Mouse (Mus musculus) lung, embryonic 15.5 days (tissue): ENCODE measurements around the gene Elovl3. TPM values are rescaled to one million over a fixed set of nuclear protein-coding genes. Genes with fewer than 3 reads are reported as not detected.

Source experiments
- ATAC-seq: fragments of 200-750 bp; cut with Nextera tagmentation; 2 replicates; pipeline ENCODE4 v1.8.0; 2017; ENCODE audit warnings: moderate number of reproducible peaks, borderline replicate concordance; ENCODE audit not compliant: low FRiP score, low TSS enrichment; ENCODE audit errors: extremely low read depth
- H3K27ac ChIP-seq: fragments of 300-500 bp; sonication (generic); 2 replicates; pipeline ENCODE4 v1.5.1; 2015; ENCODE audit warnings: moderate library complexity, mild to moderate bottlenecking, inconsistent platforms
- H3K27me3 ChIP-seq: fragments of 300-500 bp; sonication (generic); 2 replicates; pipeline ENCODE4 v1.6.1; 2015; ENCODE audit warnings: inconsistent platforms
- H3K36me3 ChIP-seq: fragments of 300-500 bp; sonication (generic); 2 replicates; pipeline ENCODE4 v1.6.1; 2015; ENCODE audit warnings: inconsistent platforms
- H3K4me1 ChIP-seq: fragments of 300-500 bp; sonication (generic); 2 replicates; pipeline ENCODE4 v1.6.1; 2015; ENCODE audit warnings: inconsistent platforms
- H3K4me2 ChIP-seq: fragments of 300-500 bp; sonication (generic); 2 replicates; pipeline ENCODE4 v1.6.1; 2015; ENCODE audit warnings: inconsistent platforms, mild to moderate bottlenecking, moderate library complexity
- H3K4me3 ChIP-seq: fragments of 300-500 bp; sonication (generic); 2 replicates; pipeline ENCODE4 v1.5.1; 2015; ENCODE audit warnings: mild to moderate bottlenecking, inconsistent platforms
- H3K9ac ChIP-seq: fragments of 300-500 bp; sonication (generic); 2 replicates; pipeline ENCODE4 v1.6.1; 2015; ENCODE audit warnings: inconsistent platforms
- H3K9me3 ChIP-seq: fragments of 300-500 bp; sonication (generic); 2 replicates; pipeline ENCODE4 v1.6.1; 2016; ENCODE audit warnings: inconsistent platforms
- WGBS: fragments of 180-500 bp; shearing (Covaris S2); methylation state at CpG from one replicate; pipeline ENCODE4 v1.1.7; 2015; 5-methylcytosine and 5-hydroxymethylcytosine counted together
- polyA plus RNA-seq: library from polyadenylated mRNA; unstranded; fragments of >200 nt; fragmentation: Nextera tagmentation; extraction: Ambion mirVana; gene quantifications from 2 replicates; pipeline ENCODE4 v1.2.1, GENCODE M21; 2015

Gene Elovl3
- not detected in 2 replicates for polyA plus RNA-seq

DNA sequence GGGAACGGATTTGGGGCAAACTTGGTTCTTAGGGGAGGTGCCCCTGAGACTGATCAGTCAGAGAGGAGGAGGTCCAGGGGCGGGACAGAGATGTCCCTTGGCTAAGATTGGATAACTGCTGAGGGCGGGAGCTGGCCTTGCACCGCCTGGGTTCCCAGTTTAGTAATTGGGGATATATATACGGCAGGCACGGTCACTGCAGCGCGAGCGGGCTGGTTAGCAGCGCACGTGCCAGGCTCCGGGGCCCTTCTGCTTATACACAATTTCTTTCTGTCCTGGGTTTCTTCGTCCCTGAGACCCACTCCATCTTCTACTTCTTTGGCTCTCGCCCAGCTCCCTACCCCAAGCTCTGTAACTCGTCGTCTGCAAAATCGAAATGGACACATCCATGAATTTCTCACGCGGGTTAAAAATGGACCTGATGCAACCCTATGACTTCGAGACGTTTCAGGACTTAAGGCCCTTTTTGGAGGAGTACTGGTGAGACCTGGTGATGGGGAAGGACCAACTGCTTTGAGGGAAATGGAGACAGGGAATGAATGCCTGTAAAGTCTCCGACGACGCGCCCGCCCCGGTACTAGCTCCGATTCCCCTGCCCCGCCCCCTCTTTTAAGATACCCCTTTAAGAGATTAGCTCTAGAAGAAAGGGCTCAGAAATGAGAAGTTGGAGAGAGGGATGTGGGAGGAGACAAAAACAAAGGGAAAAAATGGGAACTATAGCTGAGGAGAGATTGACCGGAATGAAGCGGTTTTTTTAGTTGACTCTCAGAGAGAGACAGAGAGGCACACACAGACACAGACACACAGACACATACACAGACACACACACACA lies at the start of gene Elovl3:
Gene Elovl3 (plus strand): TSS at position 204 of the 832 bp plus-strand sequence.
- H3K4me1 ChIP-seq, result peaks cover 23% of the 10 kb centered on the region
- ATAC-seq, result peak; percentile 49; the same call in 1 of the 2 replicates
- WGBS, result 2% methylated on average over 31 of the region's 31 CpGs
- H3K9me3 ChIP-seq, result no peaks in the 10 kb centered on the region
- H3K4me3 ChIP-seq, result peak within 1 kb of the TSS; percentile 27
- peak within 1 kb of the TSS; percentile 53 for H3K4me2 ChIP-seq
- 0 out of 2 replicates have a peak within 1 kb of the TSS, but pooled peaks have one; percentile 2 for H3K9ac ChIP-seq
- H3K27ac ChIP-seq, result no peak within 1 kb of the TSS
- H3K27me3 ChIP-seq, result peaks cover 76% of the 10 kb centered on the region
- no peaks in the 10 kb centered on the region for H3K36me3 ChIP-seq

DNA sequence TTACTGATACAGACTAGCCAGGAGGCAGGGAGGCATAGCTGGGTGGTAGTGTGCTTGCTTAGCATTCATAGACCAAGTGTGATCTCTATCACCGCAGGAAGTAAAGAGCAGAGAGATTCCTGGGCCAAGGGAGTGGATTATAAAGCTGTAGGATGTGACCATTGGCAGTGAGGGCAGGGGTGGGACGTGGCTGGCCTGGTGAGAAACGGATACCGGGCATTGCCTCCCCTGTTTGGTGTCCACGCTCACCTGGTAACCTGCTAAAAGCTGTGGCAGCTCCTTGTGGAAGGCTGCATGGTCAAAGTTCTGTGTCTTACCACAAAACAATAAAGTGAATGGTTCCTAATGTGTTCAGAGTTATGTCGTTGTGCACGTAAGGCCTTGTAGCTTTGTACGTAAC lies 46.5 kb upstream of the Elovl3 start:
- Histone ChIP-seq H3K4me1 (no peaks in the 10 kb centered on the region), H3K27ac (no peak overlapping the region), H3K9me3 (no peaks in the 10 kb centered on the region), H3K27me3 (no peaks in the 10 kb centered on the region), H3K9ac (no peak overlapping the region), H3K36me3 (peaks cover 55% of the 10 kb centered on the region), H3K4me3 (no peak overlapping the region), H3K4me2 (no peak overlapping the region)
- WGBS, result 96% methylated on average over 8 of the region's 8 CpGs
- no peak for ATAC-seq

DNA sequence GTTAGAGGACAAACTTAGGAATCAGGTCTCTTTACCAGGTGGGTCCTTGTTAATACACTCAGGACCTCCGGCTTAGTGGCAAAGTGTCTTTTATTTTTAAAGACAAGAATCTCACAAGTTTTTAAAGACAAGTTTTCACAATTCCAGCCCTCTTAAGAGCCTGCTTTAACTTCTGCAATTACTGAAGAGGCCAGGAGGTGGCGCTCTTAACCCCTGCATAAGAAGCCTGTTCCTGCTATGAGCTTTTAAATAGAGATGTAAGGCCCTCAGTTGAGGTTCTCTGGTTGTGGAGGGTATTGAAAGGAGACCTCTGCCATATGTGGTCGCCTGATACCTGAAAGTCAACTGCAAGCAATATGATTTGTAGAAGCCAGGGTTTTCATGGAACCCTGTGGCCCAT lies 45.4 kb upstream of the Elovl3 start:
- Histone ChIP-seq H3K9ac (no peak overlapping the region), H3K9me3 (no peaks in the 10 kb centered on the region), H3K36me3 (peaks cover 43% of the 10 kb centered on the region), H3K27ac (no peak overlapping the region), H3K27me3 (no peaks in the 10 kb centered on the region), H3K4me1 (no peaks in the 10 kb centered on the region), H3K4me2 (no peak overlapping the region), H3K4me3 (no peak overlapping the region)
- whole genome bisulfite sequencing, result 48% methylated on average over 3 of the region's 3 CpGs
- ATAC-seq, result no peak

- Histone ChIP-seq H3K4me2 (no peak overlapping the region), H3K4me3 (no peak overlapping the region), H3K9ac (no peak overlapping the region), H3K36me3 (peaks cover 28% of the 10 kb centered on the region), H3K9me3 (no peaks in the 10 kb centered on the region), H3K27me3 (no peaks in the 10 kb centered on the region), H3K27ac (no peak overlapping the region), H3K4me1 (no peaks in the 10 kb centered on the region)
- 70% methylated on average over 7 of the region's 7 CpGs for WGBS
- ATAC-seq, result no peak
These were observed 43.8 kb upstream of the Elovl3 start for GRCm38 (mm10) chr19:46087871-46088270.

DNA sequence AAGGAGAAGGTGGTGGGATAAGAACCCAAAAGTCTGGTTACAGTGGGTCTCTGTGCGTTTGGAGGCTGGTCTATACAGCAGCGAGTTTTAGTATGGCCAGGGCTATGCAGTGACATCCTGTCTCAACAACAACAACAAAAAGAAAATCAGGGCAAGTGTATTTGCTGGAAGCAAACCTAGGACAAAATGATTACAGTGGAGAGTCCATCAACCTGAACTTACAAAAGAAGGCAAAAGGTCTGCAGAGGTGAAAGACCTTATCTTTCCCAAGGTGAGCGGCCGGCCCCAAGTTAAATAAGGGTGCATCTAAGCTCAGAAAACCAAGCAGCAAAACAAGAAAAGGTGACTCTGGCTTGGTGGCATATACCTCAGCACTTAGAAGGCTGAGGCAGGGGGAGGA lies 40.1 kb upstream of the Elovl3 start:
- 80% methylated on average over 4 of the region's 4 CpGs for WGBS
- no peak overlapping the region for H3K9ac ChIP-seq
- no peak for ATAC-seq

GRCm38 (mm10) chr19:46094144-46094543 lies 37.6 kb upstream of the Elovl3 start:
- Histone ChIP-seq H3K4me2 (no peak overlapping the region), H3K27ac (no peak overlapping the region), H3K4me1 (no peaks in the 10 kb centered on the region), H3K9ac (no peak overlapping the region), H3K36me3 (no peaks in the 10 kb centered on the region), H3K27me3 (no peaks in the 10 kb centered on the region), H3K9me3 (no peaks in the 10 kb centered on the region), H3K4me3 (no peak overlapping the region)
- no peak for ATAC-seq
- WGBS, result 96% methylated on average over 2 of the region's 2 CpGs

More for the DNA sequence above, 40.1 kb upstream of the Elovl3 start:
- H3K27ac ChIP-seq, result no peak overlapping the region
- no peak overlapping the region for H3K4me2 ChIP-seq
- no peaks in the 10 kb centered on the region for H3K4me1 ChIP-seq
- H3K9me3 ChIP-seq, result no peaks in the 10 kb centered on the region
- no peaks in the 10 kb centered on the region for H3K36me3 ChIP-seq
- no peaks in the 10 kb centered on the region for H3K27me3 ChIP-seq
- H3K4me3 ChIP-seq, result no peak overlapping the region

- H3K27me3 ChIP-seq, result no peaks in the 10 kb centered on the region
- H3K4me1 ChIP-seq, result no peaks in the 10 kb centered on the region
- WGBS, result 73% methylated on average over 4 of the region's 4 CpGs
- no peaks in the 10 kb centered on the region for H3K36me3 ChIP-seq
- H3K9ac ChIP-seq, result no peak overlapping the region
- H3K9me3 ChIP-seq, result no peaks in the 10 kb centered on the region
- ATAC-seq, result no peak
- H3K4me3 ChIP-seq, result no peak overlapping the region
- no peak overlapping the region for H3K4me2 ChIP-seq
- H3K27ac ChIP-seq, result no peak overlapping the region
These were observed 36.4 kb upstream of the Elovl3 start for GRCm38 (mm10) chr19:46095291-46095690.

- Histone ChIP-seq H3K27me3 (no peaks in the 10 kb centered on the region), H3K9me3 (no peaks in the 10 kb centered on the region), H3K9ac (no peak overlapping the region), H3K4me2 (no peak overlapping the region), H3K4me3 (no peak overlapping the region), H3K36me3 (no peaks in the 10 kb centered on the region), H3K27ac (no peak overlapping the region), H3K4me1 (no peaks in the 10 kb centered on the region)
- no peak for ATAC-seq
- WGBS, result 78% methylated on average over 5 of the region's 5 CpGs
These were observed 35.3 kb upstream of the Elovl3 start for GRCm38 (mm10) chr19:46096396-46096795.

- ATAC-seq, result no peak
- no peaks in the 10 kb centered on the region for H3K27me3 ChIP-seq
- 91% methylated on average over 3 of the region's 3 CpGs for WGBS
These were observed 32.1 kb upstream of the Elovl3 start for GRCm38 (mm10) chr19:46099561-46099960.

GRCm38 (mm10) chr19:46103437-46104186 lies 28.1 kb upstream of the Elovl3 start:
- H3K27me3 ChIP-seq, result no peaks in the 10 kb centered on the region
- no peak overlapping the region for H3K9ac ChIP-seq
- no peak overlapping the region for H3K27ac ChIP-seq
- no peaks in the 10 kb centered on the region for H3K36me3 ChIP-seq
- no peak overlapping the region for H3K4me2 ChIP-seq
- no peak for ATAC-seq
- no peaks in the 10 kb centered on the region for H3K4me1 ChIP-seq
- no peaks in the 10 kb centered on the region for H3K9me3 ChIP-seq
- no peak overlapping the region for H3K4me3 ChIP-seq
- WGBS, result 60% methylated on average over 6 of the region's 6 CpGs

More at GRCm38 (mm10) chr19:46099561-46099960, 32.1 kb upstream of the Elovl3 start:
- H3K4me2 ChIP-seq, result no peak overlapping the region
- H3K4me1 ChIP-seq, result no peaks in the 10 kb centered on the region
- H3K27ac ChIP-seq, result no peak overlapping the region
- no peaks in the 10 kb centered on the region for H3K36me3 ChIP-seq
- H3K9ac ChIP-seq, result no peak overlapping the region
- H3K4me3 ChIP-seq, result no peak overlapping the region
- H3K9me3 ChIP-seq, result no peaks in the 10 kb centered on the region

DNA sequence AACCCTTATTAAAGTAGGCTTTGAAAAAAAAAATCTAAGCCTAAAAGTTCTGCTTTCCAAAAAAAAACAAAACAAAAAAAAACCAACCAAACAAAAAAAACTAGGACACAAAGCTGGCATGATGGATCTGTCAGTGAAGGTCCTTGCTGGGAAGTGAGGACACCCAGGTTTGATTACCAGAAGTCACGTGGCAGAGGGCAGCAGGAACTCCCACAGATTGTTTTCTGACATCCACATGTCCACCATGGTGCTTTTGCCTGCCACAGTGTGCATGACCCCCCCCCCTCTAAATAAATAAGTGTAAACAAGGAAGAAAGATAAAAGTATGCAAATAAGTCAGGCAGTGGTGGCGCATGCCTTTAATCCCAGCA lies 27.5 kb upstream of the Elovl3 start:
- Histone ChIP-seq H3K9ac (no peak overlapping the region), H3K4me3 (no peak overlapping the region), H3K4me2 (no peak overlapping the region), H3K27me3 (no peaks in the 10 kb centered on the region), H3K36me3 (no peaks in the 10 kb centered on the region), H3K27ac (no peak overlapping the region), H3K4me1 (no peaks in the 10 kb centered on the region), H3K9me3 (no peaks in the 10 kb centered on the region)
- 66% methylated on average over 2 of the region's 2 CpGs for WGBS
- ATAC-seq, result no peak

- 60% methylated on average over 2 of the region's 2 CpGs for WGBS
- H3K9me3 ChIP-seq, result no peaks in the 10 kb centered on the region
- H3K27ac ChIP-seq, result no peak overlapping the region
- no peaks in the 10 kb centered on the region for H3K36me3 ChIP-seq
- H3K4me1 ChIP-seq, result no peaks in the 10 kb centered on the region
- no peak overlapping the region for H3K9ac ChIP-seq
- H3K27me3 ChIP-seq, result no peaks in the 10 kb centered on the region
- ATAC-seq, result no peak
- no peak overlapping the region for H3K4me3 ChIP-seq
- H3K4me2 ChIP-seq, result no peak overlapping the region
These were observed 21.5 kb upstream of the Elovl3 start for GRCm38 (mm10) chr19:46110214-46110613.
